8 mouse cellular contexts compared by ENCODE assay signal in the genomic region with DNA sequence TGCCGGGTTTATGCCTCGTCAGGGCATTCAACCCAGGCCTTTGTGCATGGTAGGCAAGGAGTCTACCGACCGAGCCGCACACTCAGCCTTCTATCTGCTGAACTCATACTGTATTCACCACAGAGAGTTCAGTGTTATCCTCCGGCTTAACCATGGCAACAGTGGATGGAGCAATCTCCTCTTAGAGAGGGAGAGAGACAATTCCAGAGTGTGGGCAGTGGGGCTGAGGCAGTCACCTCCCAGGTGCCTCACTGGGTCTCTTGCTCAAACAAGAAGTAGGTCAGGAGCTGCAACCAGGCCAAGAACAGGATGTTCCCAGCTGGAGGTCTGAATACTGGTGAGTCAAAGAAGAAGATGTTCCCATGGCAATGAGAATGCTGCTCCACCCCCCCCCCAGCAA. TPM values are rescaled to one million over a fixed set of nuclear protein-coding genes. Genes with fewer than 3 reads are reported as not detected.
DNase-seq lines count a peak whose midpoint lies in the region; ATAC-seq and TF ChIP-seq lines count a peak whose summit lies in the region.

No protein-coding gene starts in this region.

- TF ChIP-seq POLR2A in ES-Bruce4 (IDR thresholded peaks at IDR 0.05; ENCODE audit: insufficient read depth, low read length), result no peak

- no peak overlapping the region for H3K4me3 ChIP-seq in ES-Bruce4 (ENCODE audit: low read depth, low read length)
- no peak overlapping the region for H3K4me3 ChIP-seq in forebrain, embryonic 16.5 days (replicated peaks; ENCODE audit: low read length)

- no peak overlapping the region for H3K4me2 ChIP-seq in forebrain, embryonic 16.5 days (ENCODE audit: low read length)

- H3K4me1 ChIP-seq in ES-Bruce4 (ENCODE audit: control insufficient read depth, insufficient read depth, low read length), result peaks cover 11% of the 10 kb centered on the region
- H3K4me1 ChIP-seq in forebrain, embryonic 16.5 days (replicated peaks; ENCODE audit: control insufficient read depth, insufficient read depth, low read length), result peaks cover 23% of the 10 kb centered on the region

- 74% methylated on average over 6 of the region's 6 CpGs for WGBS in forebrain, embryonic 16.5 days

- 0 out of 2 replicates have a peak overlapping the region, but pooled peaks have one; percentile 20 for H3K9ac ChIP-seq in ES-Bruce4 (ENCODE audit: low read depth, poor library complexity, severe bottlenecking)
- no peak overlapping the region for H3K9ac ChIP-seq in forebrain, embryonic 16.5 days (replicated peaks; ENCODE audit: low read depth, low read length)

- DNase-seq in layer of hippocampus, adult 9-11 months, result peak; percentile 42
- no peak for DNase-seq in layer of hippocampus, adult 8-10 months (ENCODE audit: low spot score in 2 of 2)
- peak; percentile 90 for DNase-seq in R1 (ENCODE audit: low read depth, low spot score)
- peak; percentile 22 to 52 for DNase-seq in left cerebral cortex, adult 8-10 months (ENCODE audit: low spot score in 2 of 2)
- DNase-seq in adrenal gland, adult 18-20 months (ENCODE audit: low spot score in 2 of 2), result no peak

- no peak for TF ChIP-seq CTCF in ES-Bruce4 (IDR thresholded peaks at IDR 0.05; ENCODE audit: low read depth, low read length)

- no peaks in the 10 kb centered on the region for H3K36me3 ChIP-seq in ES-Bruce4 (ENCODE audit: control insufficient read depth, insufficient read depth, low read length, poor library complexity, severe bottlenecking)
- H3K36me3 ChIP-seq in forebrain, embryonic 16.5 days (ENCODE audit: control insufficient read depth, insufficient read depth), result no peaks in the 10 kb centered on the region

- H3K27me3 ChIP-seq in ES-Bruce4 (ENCODE audit: control insufficient read depth, insufficient read depth, low read length, poor library complexity, severe bottlenecking), result no peaks in the 10 kb centered on the region
- no peaks in the 10 kb centered on the region for H3K27me3 ChIP-seq in forebrain, embryonic 16.5 days (replicated peaks; ENCODE audit: control insufficient read depth, insufficient read depth, low read length)

- no peak for ATAC-seq in megakaryocyte-erythroid progenitor cell, adult 5-6 weeks (replicated peaks; ENCODE audit: low FRiP score, low TSS enrichment, poor library complexity, severe bottlenecking)
- ATAC-seq in forebrain, embryonic 16.5 days, result no peak

- no peak for TF ChIP-seq EP300 in ES-Bruce4 (IDR thresholded peaks at IDR 0.05; ENCODE audit: insufficient read depth, low read depth, low read length)

- peak overlapping the region; percentile 54 for H3K27ac ChIP-seq in ES-Bruce4 (ENCODE audit: insufficient read depth, low read length)
- H3K27ac ChIP-seq in forebrain, embryonic 16.5 days (ENCODE audit: low read length), result no peak overlapping the region

- H3K9me3 ChIP-seq in ES-Bruce4 (replicated peaks; ENCODE audit: control insufficient read depth, insufficient read depth, low read length, poor library complexity, severe bottlenecking), result no peaks in the 10 kb centered on the region
- no peaks in the 10 kb centered on the region for H3K9me3 ChIP-seq in forebrain, embryonic 16.5 days (ENCODE audit: control insufficient read depth, low read length)

RNA-seq across cellular contexts. Expression of gene Nmnat2, which starts 56.8 kb away (rescaled TPM):
- total RNA-seq in layer of hippocampus, adult 8-10 months (2022), result 100 to 1,000 TPM; 137 to 148 (median 140) TPM
- polyA plus RNA-seq in ES-Bruce4 (2011; ENCODE audit: insufficient read depth, insufficient read length, low read depth, missing spikeins), result 31.1 and 35.6 TPM in 2 replicates
- total RNA-seq in left cerebral cortex, adult 8-10 months (2022), result 100 to 1,000 TPM; 152 to 174 (median 163) TPM
- 0.24 and 1.1 TPM in 2 replicates for total RNA-seq in megakaryocyte-erythroid progenitor cell, adult 5-6 weeks (2014; fragmentation: Nextera tagmentation)
- total RNA-seq in megakaryocyte-erythroid progenitor cell, adult 5-6 weeks (2017), result 0.65 and 1.5 TPM in 2 replicates
- total RNA-seq in adrenal gland, adult 18-20 months (2021), result 1 to 10 TPM in 1 of 2 experiments, under 1 TPM in 1; 0.99 to 1.9 TPM
- polyA plus RNA-seq in forebrain, embryonic 16.5 days (2015; fragmentation: Nextera tagmentation; extraction: Ambion mirVana), result 77.1 and 85.6 TPM in 2 replicates

Comparison
In these comparisons a context has a peak if more than half of its experiments do, and no peak if none do; other contexts are left out.
1. DNase-seq: peak in layer of hippocampus, adult 9-11 months (single experiment), R1 (single experiment) and left cerebral cortex, adult 8-10 months (2 of 2); none in layer of hippocampus, adult 8-10 months (0 of 2) and adrenal gland, adult 18-20 months (0 of 2).
2. RNA of gene Nmnat2, which starts 56.8 kb away (total RNA-seq): 152 to 174 TPM in left cerebral cortex, adult 8-10 months and 137 to 148 TPM in layer of hippocampus, adult 8-10 months; 0.99 to 1.9 TPM in adrenal gland, adult 18-20 months and 0.24 to 1.5 TPM in megakaryocyte-erythroid progenitor cell, adult 5-6 weeks; every median in the first group is over 10 times any median in the second.